Mouse (Mus musculus) left cerebral cortex, adult 2 months (tissue): Measurements from ENCODE around the gene Kcna1. TPM values are rescaled to one million over a fixed set of nuclear protein-coding genes. Genes with fewer than 3 reads are reported as not detected.

ENCODE experiments used
- DNase-seq, 2 experiments: peaks; one replicate each; pipeline ENCODE4 v3.0.0; 2021 to 2022; ENCODE audit warnings: low spot score in 2 of 2, mixed read lengths in 1 of 2; ENCODE audit errors: extremely low spot score in 1 of 2
- H3K27ac ChIP-seq: fragments of 200-600 bp; 2 replicates; pipeline ENCODE4 v1.8.1; 2022
- H3K4me3 ChIP-seq: fragments of 200-600 bp; 2 replicates; pipeline ENCODE4 v1.8.1; 2022
- CTCF ChIP-seq: fragments of 200-600 bp; IDR thresholded peaks from 2 replicates; pipeline ENCODE4 v1.8.1; 2022; ENCODE audit warnings: antibody characterized with exemption, mild to moderate bottlenecking, moderate library complexity
- intact Hi-C: fragments of 180-260 bp; cut with DNase I; formaldehyde crosslinking; loops from one replicate; pipeline ENCODE4 v1.15.1; 2025
- total RNA-seq, 2 experiments: library from RNA; stranded (reverse); gene quantifications; 2 replicates each; pipeline ENCODE4 v1.2.3; 2021

The Kcna1 gene
- total RNA-seq, 2 experiments from 2014 or later: 120 to 122 TPM

GRCm38 (mm10) chr6:126644181-126645043 is 1.8 kb downstream of the Kcna1 start:
- intact Hi-C loops: loop anchor here (1.0 to 5.0 kb wide), 4 partner anchors 57 to 1427 kb away; partner anchors contain the start of gene Vamp1
- no peak for TF ChIP-seq CTCF
- H3K27ac ChIP-seq: peak overlapping the region; percentile 99

GRCm38 (mm10) chr6:126643341-126644055 is 2.7 kb downstream of the Kcna1 start:
- DNase-seq: no peak
- peak overlapping the region; percentile 81 for H3K4me3 ChIP-seq
- no peak for TF ChIP-seq CTCF
- H3K27ac ChIP-seq: peak overlapping the region; percentile 99
- intact Hi-C loops: loop anchor here (1.0 to 5.0 kb wide), 4 partner anchors 56 to 1426 kb away; partner anchors contain the start of gene Vamp1

More at GRCm38 (mm10) chr6:126644181-126645043, 1.8 kb downstream of the Kcna1 start:
- peak overlapping the region; percentile 81 for H3K4me3 ChIP-seq
- peak; percentile 67 to 68 for DNase-seq

GRCm38 (mm10) chr6:126642856-126643321 is 3.3 kb downstream of the Kcna1 start:
- intact Hi-C loops: loop anchor here (5.0 kb wide), 2 partner anchors 56 to 1426 kb away; partner anchors contain the start of gene Vamp1
- Histone ChIP-seq H3K27ac (peak overlapping the region; percentile 99), H3K4me3 (peak overlapping the region; percentile 81)
- peak; percentile 61 to 69 for DNase-seq
- TF ChIP-seq CTCF: peak; percentile 51

GRCm38 (mm10) chr6:126628451-126628850 is 17.7 kb downstream of the Kcna1 start:
- intact Hi-C loops: no loop called here
- no peak for DNase-seq
- Histone ChIP-seq H3K27ac (no peak overlapping the region), H3K4me3 (no peak overlapping the region)
- TF ChIP-seq CTCF: no peak

GRCm38 (mm10) chr6:126618455-126618854 is 27.7 kb downstream of the Kcna1 start:
- Histone ChIP-seq H3K4me3 (no peak overlapping the region), H3K27ac (no peak overlapping the region)
- no peak for TF ChIP-seq CTCF
- no peak for DNase-seq
- intact Hi-C loops: no loop called here

- DNase-seq: no peak
- TF ChIP-seq CTCF: no peak
- intact Hi-C loops: no loop called here
- Histone ChIP-seq H3K27ac (no peak overlapping the region), H3K4me3 (no peak overlapping the region)
Measured at GRCm38 (mm10) chr6:126610746-126611145, 35.4 kb downstream of the Kcna1 start.

GRCm38 (mm10) chr6:126609193-126609947 is 36.8 kb downstream of the Kcna1 start:
- intact Hi-C loops: no loop called here
- Histone ChIP-seq H3K4me3 (no peak overlapping the region), H3K27ac (no peak overlapping the region)
- DNase-seq: no peak
- no peak for TF ChIP-seq CTCF

GRCm38 (mm10) chr6:126601843-126602326 is 44.3 kb downstream of the Kcna1 start:
- H3K27ac ChIP-seq: 0 out of 2 replicates have a peak overlapping the region, but pooled peaks have one; percentile 19

GRCm38 (mm10) chr6:126599201-126599995 is 46.8 kb downstream of the Kcna1 start:
- TF ChIP-seq CTCF: peak; percentile 45
- intact Hi-C loops: no loop called here

More at GRCm38 (mm10) chr6:126601843-126602326, 44.3 kb downstream of the Kcna1 start:
- DNase-seq: no peak
- no peak for TF ChIP-seq CTCF
- intact Hi-C loops: no loop called here
- H3K4me3 ChIP-seq: no peak overlapping the region

GRCm38 (mm10) chr6:126597741-126598140 is 48.4 kb downstream of the Kcna1 start:
- no peak overlapping the region for H3K4me3 ChIP-seq
- no peak for TF ChIP-seq CTCF
- no peak for DNase-seq
- intact Hi-C loops: no loop called here
- H3K27ac ChIP-seq: no peak overlapping the region

More at GRCm38 (mm10) chr6:126599201-126599995, 46.8 kb downstream of the Kcna1 start:
- Histone ChIP-seq H3K4me3 (no peak overlapping the region), H3K27ac (peak overlapping the region; percentile 10; the same call in 1 of the 2 replicates)
- DNase-seq: peak in 1 of 2 experiments; percentile 33
